Mouse (Mus musculus): ENCODE measurements around the gene Lasp1. TPM values are rescaled to one million over a fixed set of nuclear protein-coding genes. Genes with fewer than 3 reads are reported as not detected.

The Lasp1 gene
- polyA plus RNA-seq, 1 experiment from 2014 or later = 138 TPM

DNA sequence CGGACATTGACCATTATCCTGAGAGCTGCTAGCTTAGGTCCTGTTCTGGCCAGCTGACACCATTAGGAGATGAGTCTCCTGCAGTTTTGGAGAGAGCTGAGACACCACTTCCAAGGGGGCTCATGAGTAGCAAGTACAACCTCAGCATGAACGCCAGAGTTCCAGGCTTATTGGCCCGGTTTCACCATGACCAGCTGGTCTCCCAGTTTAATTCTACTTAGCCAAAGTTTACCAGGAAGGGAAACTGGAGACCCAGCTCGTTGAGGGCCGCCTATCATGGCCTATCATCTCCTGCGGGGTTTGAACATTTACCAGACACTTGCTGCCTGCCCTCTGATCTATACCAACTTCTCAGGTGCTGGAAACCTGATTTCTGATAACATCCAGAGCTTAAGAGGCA is 8.8 kb downstream of the Lasp1 start:
- Histone ChIP-seq H3K9me3 (no peaks in the 10 kb centered on the region), H3K4me2 (replicated peaks) (peak overlapping the region; percentile 27; the same call in 1 of the 2 replicates), H3K4me1 (peaks cover 85% of the 10 kb centered on the region), H3K4me3 (no peak overlapping the region), H3K27ac (0 out of 2 replicates have a peak overlapping the region, but pooled peaks have one; percentile 0), H3K36me3 (peaks cover 45% of the 10 kb centered on the region), H3K27me3 (no peaks in the 10 kb centered on the region), H3K9ac (no peak overlapping the region)
- WGBS = 39% methylated on average over 6 of the region's 6 CpGs
- ATAC-seq (ENCODE audit: low FRiP score, low read depth) = no peak

DNA sequence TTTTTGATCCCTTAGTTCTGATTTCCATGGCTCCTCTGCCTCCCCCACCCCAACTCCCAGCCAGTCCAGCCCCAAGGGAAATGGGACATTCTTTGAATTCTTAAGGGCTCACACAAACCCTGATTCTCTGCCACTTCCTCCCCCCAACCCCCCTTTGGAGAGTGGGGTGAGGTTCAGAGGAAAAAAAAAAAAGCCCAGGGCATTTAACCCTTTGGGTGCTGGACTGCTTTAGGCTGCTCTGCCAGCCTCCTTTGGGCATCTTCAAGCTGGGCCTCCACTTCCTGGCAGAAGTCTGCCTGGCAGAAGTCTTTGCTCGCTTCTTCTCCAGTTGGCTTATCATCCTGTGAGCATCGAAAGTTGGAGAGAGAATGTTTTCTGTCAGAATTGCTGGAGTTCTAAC is 9.3 kb downstream of the Lasp1 start:
- Histone ChIP-seq H3K9ac (no peak overlapping the region), H3K4me3 (no peak overlapping the region), H3K27ac (peak overlapping the region; percentile 49; the same call in 1 of the 2 replicates), H3K4me1 (peaks cover 87% of the 10 kb centered on the region), H3K27me3 (no peaks in the 10 kb centered on the region), H3K36me3 (peaks cover 50% of the 10 kb centered on the region), H3K9me3 (no peaks in the 10 kb centered on the region), H3K4me2 (replicated peaks) (peak overlapping the region; percentile 27; the same call in 1 of the 2 replicates)
- 70% methylated on average over 2 of the region's 2 CpGs for WGBS
- ATAC-seq (ENCODE audit: low FRiP score, low read depth) = no peak

- peaks cover 91% of the 10 kb centered on the region for H3K4me1 ChIP-seq
- H3K27me3 ChIP-seq = no peaks in the 10 kb centered on the region
- peak overlapping the region; percentile 49 for H3K27ac ChIP-seq
- peaks cover 54% of the 10 kb centered on the region for H3K36me3 ChIP-seq
- WGBS = 48% methylated on average over 5 of the region's 5 CpGs
- peak; percentile 22; the same call in 1 of the 2 replicates for ATAC-seq (ENCODE audit: low FRiP score, low read depth)
- peak overlapping the region; percentile 5; the same call in 1 of the 2 replicates for H3K9ac ChIP-seq
- H3K4me2 ChIP-seq (replicated peaks) = peak overlapping the region; percentile 27
- no peak overlapping the region for H3K4me3 ChIP-seq
- H3K9me3 ChIP-seq = no peaks in the 10 kb centered on the region
Measured at GRCm38 (mm10) chr11:97808621-97809234, 9.9 kb downstream of the Lasp1 start.

GRCm38 (mm10) chr11:97809235-97810121 is 10.7 kb downstream of the Lasp1 start:
- peak overlapping the region; percentile 5; the same call in 1 of the 2 replicates for H3K9ac ChIP-seq
- peak overlapping the region; percentile 49 for H3K27ac ChIP-seq
- no peaks in the 10 kb centered on the region for H3K27me3 ChIP-seq
- peaks cover 61% of the 10 kb centered on the region for H3K36me3 ChIP-seq
- H3K4me1 ChIP-seq = peaks cover 83% of the 10 kb centered on the region
- ATAC-seq (ENCODE audit: low FRiP score, low read depth) = peak; percentile 26; the same call in 1 of the 2 replicates
- H3K4me3 ChIP-seq = no peak overlapping the region
- H3K9me3 ChIP-seq = no peaks in the 10 kb centered on the region
- peak overlapping the region; percentile 23 for H3K4me2 ChIP-seq (replicated peaks)
- 61% methylated on average over 7 of the region's 7 CpGs for WGBS

- Histone ChIP-seq H3K27me3 (no peaks in the 10 kb centered on the region), H3K4me1 (peaks cover 79% of the 10 kb centered on the region)
- ATAC-seq (ENCODE audit: low FRiP score, low read depth) = no peak
Measured at GRCm38 (mm10) chr11:97810356-97810755, 11.6 kb downstream of the Lasp1 start.

DNA sequence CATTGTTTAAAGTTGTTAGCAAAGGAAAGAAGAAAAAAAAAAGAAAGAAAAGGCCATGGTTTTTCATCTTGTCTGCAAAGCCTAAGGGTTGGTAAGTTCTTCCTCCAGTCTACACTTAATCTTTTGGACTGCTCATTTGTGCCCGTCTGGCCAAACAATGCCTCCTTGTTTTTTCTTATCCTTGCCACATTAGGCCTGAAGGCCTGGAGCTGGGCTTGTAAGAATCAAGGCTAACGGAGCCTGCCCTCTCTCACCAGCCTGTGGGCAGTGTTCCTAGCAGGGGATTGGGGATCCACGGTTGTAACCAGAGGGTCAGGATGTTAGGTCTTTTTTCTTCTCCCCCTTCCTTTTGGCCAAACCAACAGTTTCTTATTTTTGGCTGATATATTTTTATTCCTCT is 12.2 kb downstream of the Lasp1 start:
- H3K27ac ChIP-seq = no peak overlapping the region

More at GRCm38 (mm10) chr11:97810356-97810755, 11.6 kb downstream of the Lasp1 start:
- H3K4me3 ChIP-seq = no peak overlapping the region
- no peaks in the 10 kb centered on the region for H3K9me3 ChIP-seq
- WGBS = 72% methylated on average over 7 of the region's 7 CpGs
- H3K9ac ChIP-seq = no peak overlapping the region
- no peak overlapping the region for H3K4me2 ChIP-seq (replicated peaks)
- peaks cover 69% of the 10 kb centered on the region for H3K36me3 ChIP-seq
- no peak overlapping the region for H3K27ac ChIP-seq

GRCm38 (mm10) chr11:97811569-97812362 is 13.0 kb downstream of the Lasp1 start:
- Histone ChIP-seq H3K27me3 (no peaks in the 10 kb centered on the region), H3K27ac (peak overlapping the region; percentile 22; the same call in 1 of the 2 replicates), H3K4me2 (replicated peaks) (no peak overlapping the region), H3K4me1 (peaks cover 79% of the 10 kb centered on the region), H3K9me3 (no peaks in the 10 kb centered on the region), H3K36me3 (peaks cover 80% of the 10 kb centered on the region), H3K4me3 (no peak overlapping the region), H3K9ac (0 out of 2 replicates have a peak overlapping the region, but pooled peaks have one; percentile 8)
- ATAC-seq (ENCODE audit: low FRiP score, low read depth) = no peak
- WGBS = 51% methylated on average over 12 of the region's 13 CpGs

More for the DNA sequence above, 12.2 kb downstream of the Lasp1 start:
- 41% methylated on average over 3 of the region's 3 CpGs for whole genome bisulfite sequencing
- Histone ChIP-seq H3K9ac (no peak overlapping the region), H3K4me1 (peaks cover 79% of the 10 kb centered on the region), H3K4me2 (replicated peaks) (no peak overlapping the region), H3K27me3 (no peaks in the 10 kb centered on the region), H3K9me3 (no peaks in the 10 kb centered on the region), H3K4me3 (no peak overlapping the region), H3K36me3 (peaks cover 75% of the 10 kb centered on the region)
- no peak for ATAC-seq (ENCODE audit: low FRiP score, low read depth)

DNA sequence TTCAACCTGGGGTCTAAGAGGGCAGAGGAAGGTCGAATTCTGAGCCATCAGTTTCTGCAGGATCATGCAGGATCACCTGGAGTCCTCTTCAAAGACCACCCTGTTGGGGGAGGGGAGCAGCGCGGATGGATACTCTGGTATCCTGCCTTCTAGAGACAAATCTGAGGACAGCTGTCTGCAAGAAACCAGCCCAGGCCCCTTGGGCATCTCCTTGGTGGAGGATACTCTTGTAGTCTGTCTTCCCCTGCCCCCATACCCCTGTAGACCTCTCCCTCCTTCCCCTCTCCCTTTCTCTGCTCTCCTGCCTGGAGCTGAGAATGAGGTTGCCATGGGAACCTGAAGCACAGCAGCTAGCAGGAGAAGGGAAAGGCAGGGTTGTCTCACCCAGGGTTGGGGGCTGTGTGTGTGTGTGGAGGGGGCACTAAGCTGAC is 13.7 kb downstream of the Lasp1 start:
- Histone ChIP-seq H3K9ac (peak overlapping the region; percentile 50), H3K4me1 (peaks cover 80% of the 10 kb centered on the region), H3K27ac (no peak overlapping the region), H3K27me3 (no peaks in the 10 kb centered on the region), H3K4me3 (no peak overlapping the region), H3K9me3 (no peaks in the 10 kb centered on the region), H3K4me2 (replicated peaks) (no peak overlapping the region), H3K36me3 (peaks cover 80% of the 10 kb centered on the region)
- no peak for ATAC-seq (ENCODE audit: low FRiP score, low read depth)
- WGBS = 48% methylated on average over 3 of the region's 3 CpGs

DNA sequence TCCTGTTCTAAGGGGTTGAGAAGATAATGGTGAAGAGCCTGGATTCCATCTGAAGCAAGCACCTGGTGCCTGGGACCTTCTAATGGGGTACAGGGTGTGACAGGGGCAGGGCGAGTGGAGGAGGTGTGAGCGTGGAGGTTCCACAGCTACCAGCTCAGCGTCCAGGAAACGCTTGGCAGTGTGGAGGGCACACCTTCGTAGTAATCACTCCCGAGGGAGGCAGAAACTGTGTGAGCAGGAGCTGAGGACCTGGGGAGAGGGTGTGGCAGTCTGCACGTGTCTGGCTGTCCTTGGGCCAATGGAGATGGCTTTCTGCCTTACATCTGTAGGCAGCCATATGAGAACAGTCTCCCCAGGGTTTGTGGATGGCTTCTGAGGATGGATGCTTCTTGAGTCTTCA is 14.3 kb downstream of the Lasp1 start:
- 54% methylated on average over 7 of the region's 7 CpGs for WGBS
- H3K36me3 ChIP-seq = peaks cover 81% of the 10 kb centered on the region

DNA sequence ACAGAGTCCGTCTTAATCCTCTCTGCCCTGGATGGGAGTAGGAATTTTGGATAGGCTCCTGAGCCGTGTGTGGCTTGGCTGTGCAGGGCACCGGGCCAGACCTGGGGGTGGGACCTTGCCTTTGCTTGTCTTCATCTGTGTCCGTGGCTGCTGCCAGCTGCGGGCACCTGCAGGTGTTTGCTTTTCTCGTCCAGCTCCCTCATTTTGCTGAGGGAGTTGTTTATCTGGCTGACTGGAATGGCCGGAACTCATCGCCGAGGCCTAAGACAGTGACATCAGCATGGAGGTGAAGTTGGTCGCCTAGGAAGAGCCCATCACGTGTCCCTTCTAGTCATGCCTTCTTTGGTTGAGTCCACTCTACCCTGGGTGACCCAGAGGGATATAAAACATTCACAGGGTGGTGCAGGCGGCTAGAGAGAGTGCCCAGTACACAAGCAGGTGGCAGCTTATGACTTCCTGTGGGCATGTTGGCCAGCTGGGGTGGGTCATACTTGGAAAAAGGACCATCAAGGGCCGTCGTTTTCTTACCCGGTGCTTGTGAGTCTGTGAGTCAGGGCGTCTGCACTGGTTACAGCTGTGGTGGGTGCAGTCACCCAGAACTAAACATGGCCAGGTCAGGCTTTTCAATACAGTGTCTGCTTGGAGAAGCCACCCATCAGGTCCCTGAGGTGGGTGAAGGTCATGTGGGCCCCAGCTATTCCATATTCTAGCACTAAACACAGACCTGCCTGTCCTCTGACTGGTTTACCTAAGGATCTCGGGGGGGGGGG is 15.1 kb downstream of the Lasp1 start:
- Histone ChIP-seq H3K27me3 (no peaks in the 10 kb centered on the region), H3K9me3 (no peaks in the 10 kb centered on the region), H3K4me3 (no peak overlapping the region), H3K9ac (no peak overlapping the region), H3K4me2 (replicated peaks) (no peak overlapping the region), H3K4me1 (peaks cover 80% of the 10 kb centered on the region), H3K27ac (no peak overlapping the region), H3K36me3 (peaks cover 81% of the 10 kb centered on the region)
- 86% methylated on average over 17 of the region's 17 CpGs for WGBS
- ATAC-seq (ENCODE audit: low FRiP score, low read depth) = no peak

More for the DNA sequence above, 14.3 kb downstream of the Lasp1 start:
- no peak overlapping the region for H3K27ac ChIP-seq
- H3K9me3 ChIP-seq = no peaks in the 10 kb centered on the region
- no peak overlapping the region for H3K9ac ChIP-seq
- H3K4me1 ChIP-seq = peaks cover 80% of the 10 kb centered on the region
- H3K27me3 ChIP-seq = no peaks in the 10 kb centered on the region
- H3K4me3 ChIP-seq = no peak overlapping the region
- H3K4me2 ChIP-seq (replicated peaks) = no peak overlapping the region
- ATAC-seq (ENCODE audit: low FRiP score, low read depth) = no peak

- no peak for ATAC-seq (ENCODE audit: low FRiP score, low read depth)
- no peak overlapping the region for H3K4me3 ChIP-seq
- H3K4me1 ChIP-seq = peaks cover 74% of the 10 kb centered on the region
- WGBS = 70% methylated on average over 11 of the region's 11 CpGs
- 0 out of 2 replicates have a peak overlapping the region, but pooled peaks have one; percentile 31 for H3K9ac ChIP-seq
- H3K27me3 ChIP-seq = no peaks in the 10 kb centered on the region
- no peak overlapping the region for H3K4me2 ChIP-seq (replicated peaks)
- H3K36me3 ChIP-seq = peaks cover 89% of the 10 kb centered on the region
- no peaks in the 10 kb centered on the region for H3K9me3 ChIP-seq
- H3K27ac ChIP-seq = no peak overlapping the region
Measured at GRCm38 (mm10) chr11:97815736-97816135, 16.9 kb downstream of the Lasp1 start.
